Mouse (Mus musculus) ES-Bruce4 (cell line): ENCODE results near the gene Zfp113. TPM values are rescaled to one million over a fixed set of nuclear protein-coding genes. Genes with fewer than 3 reads are reported as not detected.

Source experiments
- H3K27ac ChIP-seq: 2 replicates; pipeline ENCODE4 v1.5.1; 2012; ENCODE audit warnings: low read length, inconsistent platforms; ENCODE audit not compliant: insufficient read depth
- H3K27me3 ChIP-seq: 2 replicates; pipeline ENCODE4 v1.6.1; 2012; ENCODE audit warnings: mild to moderate bottlenecking, low read length, inconsistent platforms; ENCODE audit not compliant: control insufficient read depth, poor library complexity, insufficient read depth, severe bottlenecking
- H3K36me3 ChIP-seq: 2 replicates; pipeline ENCODE4 v1.6.1; 2012; ENCODE audit warnings: inconsistent platforms, mild to moderate bottlenecking, low read length, moderate library complexity; ENCODE audit not compliant: control insufficient read depth, poor library complexity, insufficient read depth, severe bottlenecking
- H3K4me1 ChIP-seq: one replicate; pipeline ENCODE4 v1.8.1; 2011; ENCODE audit warnings: low read length; ENCODE audit not compliant: control insufficient read depth, insufficient read depth
- H3K4me3 ChIP-seq: 2 replicates; pipeline ENCODE4 v1.5.1; 2011; ENCODE audit warnings: low read depth, mild to moderate bottlenecking, low read length
- H3K9ac ChIP-seq: 2 replicates; pipeline ENCODE4 v1.6.1; 2012; ENCODE audit warnings: low read depth, mild to moderate bottlenecking, inconsistent platforms; ENCODE audit not compliant: poor library complexity, severe bottlenecking
- H3K9me3 ChIP-seq: replicated peaks from 2 replicates; pipeline ENCODE4 v1.6.1; 2012; ENCODE audit warnings: mild to moderate bottlenecking, low read length, inconsistent platforms; ENCODE audit not compliant: control insufficient read depth, poor library complexity, insufficient read depth, severe bottlenecking
- CTCF ChIP-seq: IDR thresholded peaks from one replicate; pipeline ENCODE4 v1.8.1; 2011; ENCODE audit warnings: low read depth, low read length
- EP300 ChIP-seq: IDR thresholded peaks from 2 replicates; pipeline ENCODE4 v1.6.1; 2011; ENCODE audit warnings: low read depth, low read length; ENCODE audit not compliant: insufficient read depth
- POLR2A ChIP-seq: IDR thresholded peaks from one replicate; pipeline ENCODE4 v1.8.1; 2011; ENCODE audit warnings: low read length; ENCODE audit not compliant: insufficient read depth
- polyA plus RNA-seq: library from polyadenylated mRNA; stranded (reverse); fragments of >200 nt; gene quantifications from 2 replicates; pipeline ENCODE4 v1.2.4, GENCODE M21; 2011; ENCODE audit warnings: low read depth; ENCODE audit not compliant: missing spikeins, insufficient read depth, insufficient read length

Gene Zfp113
- polyA plus RNA-seq, 1 experiment: 10.0 TPM

DNA sequence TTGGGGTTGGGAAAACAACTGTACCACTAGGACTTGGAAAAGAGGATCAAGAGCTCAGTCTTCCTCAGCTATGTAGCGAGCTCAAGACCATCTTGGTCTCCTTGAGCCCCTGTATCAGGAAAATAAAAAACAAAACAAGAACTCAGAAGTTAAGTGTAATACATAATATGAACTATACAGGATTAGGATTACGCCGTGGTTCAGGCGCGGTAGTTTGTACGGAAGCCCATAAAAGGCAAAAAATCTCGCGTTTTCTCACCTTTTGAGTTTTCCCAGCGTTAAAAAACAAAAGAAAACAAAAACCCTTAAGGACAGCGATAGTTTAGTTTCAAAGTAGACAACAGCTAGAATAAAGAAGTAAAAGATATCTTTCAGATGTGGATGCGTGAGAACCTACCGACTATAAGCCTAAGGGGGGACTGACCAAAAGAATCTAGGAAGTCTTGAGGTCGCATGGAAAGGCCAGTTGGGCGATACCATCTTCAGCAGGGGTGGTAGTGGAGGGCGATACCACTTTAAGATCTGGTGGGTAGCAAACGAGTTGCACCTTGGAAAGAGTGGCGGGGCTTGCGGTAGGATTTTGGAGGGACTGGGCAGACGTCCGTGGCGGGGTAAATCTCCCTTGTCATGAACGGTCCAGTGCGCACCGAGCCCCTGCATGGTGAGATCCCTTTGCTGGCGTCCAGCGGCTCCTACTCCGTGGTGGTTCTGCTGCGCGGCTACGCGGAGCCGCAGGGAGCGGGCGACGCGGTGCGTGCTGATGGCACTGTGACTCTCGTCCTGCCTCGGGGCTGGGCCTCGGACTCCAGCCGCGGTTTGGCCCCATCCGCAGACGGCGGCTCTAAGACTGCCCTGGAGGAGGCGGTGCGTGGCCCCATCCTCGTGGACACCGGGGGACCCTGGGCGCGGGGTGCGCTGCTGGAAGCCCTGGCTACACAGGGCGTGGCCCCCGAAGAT is 38.5 kb upstream of the Zfp113 start, which contains the start of gene Mblac1:
Gene Mblac1, plus strand, starts transcription at position 544 of the 957 bp plus-strand sequence.
- H3K4me3 ChIP-seq: peak within 1 kb of the TSS; percentile 74
- no peaks in the 10 kb centered on the region for H3K36me3 ChIP-seq
- peak within 1 kb of the TSS; percentile 63 for H3K9ac ChIP-seq
- H3K27ac ChIP-seq: no peak within 1 kb of the TSS
- peak; percentile 12 for TF ChIP-seq POLR2A
- TF ChIP-seq CTCF: no peak
- no peaks in the 10 kb centered on the region for H3K27me3 ChIP-seq
- H3K9me3 ChIP-seq: no peaks in the 10 kb centered on the region
- no peaks in the 10 kb centered on the region for H3K4me1 ChIP-seq

DNA sequence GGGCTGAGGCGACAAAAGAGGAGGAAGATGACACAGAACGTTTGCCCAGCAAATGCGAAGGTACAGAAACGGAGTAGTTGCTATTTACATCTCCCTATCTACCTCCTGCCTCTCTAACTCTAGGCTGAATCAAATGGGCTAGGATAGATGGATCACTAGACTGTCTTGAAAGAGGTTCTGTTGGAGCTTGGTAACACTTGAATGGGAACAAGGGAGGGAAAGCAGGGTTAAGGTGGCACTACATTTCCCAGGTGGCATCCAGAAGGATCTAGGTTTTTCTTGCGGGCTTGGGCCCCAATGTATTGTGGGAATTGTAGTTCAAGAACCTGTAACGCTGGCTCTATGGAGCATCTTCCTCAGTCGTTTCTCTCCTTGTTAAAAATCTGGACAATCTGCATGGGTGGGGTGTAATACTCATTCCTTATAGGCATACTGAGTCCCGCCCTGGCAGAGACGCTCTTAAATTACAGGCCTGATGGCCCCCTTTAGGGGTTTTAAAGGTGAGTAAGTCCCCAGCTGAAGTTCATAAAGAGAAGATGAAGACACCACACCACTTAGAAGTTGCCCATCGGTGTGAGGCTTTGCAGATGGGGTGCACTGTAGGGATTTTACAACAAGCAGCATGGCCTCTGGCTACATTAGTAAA is 32.2 kb upstream of the Zfp113 start:
- Histone ChIP-seq H3K9ac (peak overlapping the region; percentile 71), H3K36me3 (peaks cover 5% of the 10 kb centered on the region; the same call in 1 of the 2 replicates)

DNA sequence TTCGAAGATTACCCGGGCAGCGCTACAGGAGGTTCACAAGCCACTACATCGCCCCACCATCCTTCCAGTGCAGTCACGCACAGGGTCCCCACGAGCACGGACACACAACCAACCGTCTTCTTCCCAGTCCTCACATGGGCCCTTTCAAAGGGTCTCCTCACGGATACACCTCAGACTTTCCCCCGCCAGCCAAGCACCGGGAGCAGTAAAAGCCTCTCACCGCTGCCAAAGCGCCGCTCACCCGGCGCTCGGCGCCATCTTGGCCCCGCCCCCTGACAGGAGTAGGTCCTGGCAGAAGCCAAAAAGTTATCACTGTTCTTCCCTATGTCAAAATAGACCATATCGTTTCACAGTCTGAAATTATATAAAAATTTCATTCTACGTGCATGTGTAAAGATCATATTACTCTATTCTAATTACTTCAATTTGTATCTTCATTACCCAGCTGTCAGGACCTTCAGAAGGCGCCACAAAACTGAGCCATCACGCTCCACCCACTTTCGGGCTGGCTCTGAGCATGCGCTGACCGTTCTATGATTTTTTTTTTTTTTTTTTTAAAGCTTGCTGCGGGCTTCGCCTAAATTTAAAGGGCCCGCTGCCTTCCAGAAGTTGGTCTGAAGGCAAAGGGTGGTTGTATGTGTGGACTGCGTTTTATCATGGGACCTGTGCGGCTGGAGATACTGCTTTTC is 31.6 kb upstream of the Zfp113 start, which contains the start of the genes Taf6 and Cnpy4:
Gene Taf6, minus strand, starts transcription at position 502 of the 689 bp plus-strand sequence.
Gene Cnpy4, plus strand, starts transcription at position 536 of the 689 bp plus-strand sequence.
- TF ChIP-seq CTCF (no peak), EP300 (no peak), POLR2A (peak; percentile 85)
- Histone ChIP-seq H3K27ac (peak within 1 kb of the TSS; percentile 2; the same call in 1 of the 2 replicates), H3K27me3 (no peaks in the 10 kb centered on the region), H3K36me3 (peaks cover 10% of the 10 kb centered on the region), H3K4me3 (peak within 1 kb of the TSS; percentile 95), H3K4me1 (no peaks in the 10 kb centered on the region), H3K9ac (peak within 1 kb of the TSS; percentile 71), H3K9me3 (no peaks in the 10 kb centered on the region)

More for the DNA sequence above, 32.2 kb upstream of the Zfp113 start:
- peak overlapping the region; percentile 95 for H3K4me3 ChIP-seq
- peak overlapping the region; percentile 2; the same call in 1 of the 2 replicates for H3K27ac ChIP-seq
- H3K9me3 ChIP-seq: no peaks in the 10 kb centered on the region
- no peaks in the 10 kb centered on the region for H3K27me3 ChIP-seq
- no peak for TF ChIP-seq CTCF
- TF ChIP-seq POLR2A: no peak
- TF ChIP-seq EP300: no peak
- H3K4me1 ChIP-seq: no peaks in the 10 kb centered on the region

DNA sequence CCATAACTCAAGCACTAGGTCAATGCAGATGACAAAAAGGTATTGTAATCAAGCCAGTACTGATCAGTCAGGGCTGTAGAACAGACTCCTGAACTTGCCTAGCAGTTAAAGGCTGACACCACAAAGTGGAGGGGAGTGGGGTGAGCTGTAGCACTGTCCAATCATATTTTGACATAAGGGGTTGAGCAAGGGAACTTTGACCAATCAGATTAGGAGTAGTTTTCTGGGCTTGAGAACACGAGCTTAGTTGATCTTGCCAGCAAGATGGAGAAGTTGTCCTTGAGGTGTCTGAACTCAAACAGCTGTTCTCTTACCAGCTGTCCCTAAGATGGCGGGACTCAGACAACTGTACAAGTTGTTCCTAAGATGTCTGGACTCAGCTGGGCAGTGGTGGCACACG is 17.7 kb upstream of the Zfp113 start:
- 0 out of 2 replicates have a peak overlapping the region, but pooled peaks have one; percentile 94 for H3K9ac ChIP-seq
- TF ChIP-seq EP300 (no peak), CTCF (no peak), POLR2A (no peak)
- no peak overlapping the region for H3K27ac ChIP-seq
- H3K9me3 ChIP-seq: no peaks in the 10 kb centered on the region
- H3K36me3 ChIP-seq: peaks cover 25% of the 10 kb centered on the region
- H3K4me1 ChIP-seq: peaks cover 1% of the 10 kb centered on the region
- H3K4me3 ChIP-seq: no peak overlapping the region
- no peaks in the 10 kb centered on the region for H3K27me3 ChIP-seq

DNA sequence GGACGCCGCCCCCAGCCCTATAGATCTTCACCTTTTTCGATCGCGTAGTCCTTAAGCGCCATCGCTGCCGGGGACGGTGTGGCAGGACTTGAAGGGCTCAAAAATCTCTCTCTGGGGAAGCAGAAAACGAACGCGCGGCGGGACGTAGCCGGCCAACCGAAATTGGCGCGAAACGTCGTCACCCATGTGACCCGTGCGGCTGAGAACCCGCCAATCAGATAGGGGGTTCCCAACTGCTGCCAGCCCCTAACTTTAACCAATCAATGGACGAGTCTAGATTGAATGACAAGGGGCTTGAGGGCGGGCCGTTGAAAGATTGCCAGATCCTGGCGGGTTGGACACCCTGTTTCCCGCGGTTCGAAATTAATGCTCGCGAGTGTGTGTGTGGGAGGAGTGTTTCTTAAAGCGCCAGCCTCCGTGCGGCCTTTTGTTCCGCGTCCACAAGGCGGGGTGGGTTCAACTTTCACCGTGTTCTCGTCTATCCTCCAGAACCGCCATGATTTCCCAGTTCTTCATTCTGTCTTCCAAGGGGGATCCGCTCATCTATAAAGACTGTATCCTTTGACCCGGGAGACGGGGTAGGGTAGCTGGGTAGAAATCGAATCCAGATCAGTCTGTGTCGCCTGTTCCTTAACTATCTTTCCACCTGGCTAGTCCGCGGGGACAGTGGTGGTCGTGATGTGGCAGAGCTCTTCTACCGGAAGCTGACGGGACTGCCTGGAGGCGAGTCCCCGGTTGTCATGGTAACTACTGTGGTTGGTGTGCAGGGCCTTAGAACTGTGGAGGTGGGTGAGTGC is 16.3 kb upstream of the Zfp113 start, which contains the start of the genes Ap4m1 and Mcm7:
Gene Ap4m1, plus strand, starts transcription at position 308 of the 797 bp plus-strand sequence.
Gene Mcm7, minus strand, starts transcription at position 728 of the 797 bp plus-strand sequence.
- TF ChIP-seq CTCF (no peak), POLR2A (peak; percentile 71)
- Histone ChIP-seq H3K4me3 (peak within 1 kb of the TSS; percentile 94), H3K9me3 (no peaks in the 10 kb centered on the region), H3K36me3 (peaks cover 32% of the 10 kb centered on the region), H3K9ac (peak within 1 kb of the TSS; percentile 94), H3K27ac (peak within 1 kb of the TSS; percentile 77), H3K27me3 (no peaks in the 10 kb centered on the region), H3K4me1 (peaks cover 2% of the 10 kb centered on the region)
